Mouse (Mus musculus) cerebellum, adult 2 months (tissue): ENCODE measurements around the gene Arl8b. TPM values are rescaled to one million over a fixed set of nuclear protein-coding genes. Genes with fewer than 3 reads are reported as not detected.

ENCODE experiments used
- DNase-seq, 2 experiments: peaks; one replicate each; pipeline ENCODE4 v3.0.0; 2021
- H3K27ac ChIP-seq: fragments of 200-500 bp; 2 replicates; pipeline ENCODE4 v1.5.1; 2012; ENCODE audit warnings: low read length, control low read depth, inconsistent platforms; ENCODE audit not compliant: insufficient read depth
- H3K27me3 ChIP-seq: fragments of 200-500 bp; 2 replicates; pipeline ENCODE4 v1.6.1; 2012; ENCODE audit warnings: inconsistent platforms, mild to moderate bottlenecking, low read length, moderate library complexity; ENCODE audit not compliant: control insufficient read depth, insufficient read depth
- H3K4me1 ChIP-seq: fragments of 200-500 bp; 2 replicates; pipeline ENCODE4 v1.6.1; 2011; ENCODE audit warnings: low read length; ENCODE audit not compliant: control insufficient read depth, insufficient read depth
- H3K4me3 ChIP-seq: fragments of 200-500 bp; replicated peaks from 2 replicates; pipeline ENCODE3; 2011; ENCODE audit warnings: mild to moderate bottlenecking, low read depth, low read length, control low read depth; ENCODE audit not compliant: insufficient read depth
- CTCF ChIP-seq: fragments of 200-500 bp; IDR thresholded peaks from 2 replicates; pipeline ENCODE4 v1.5.1; 2011; ENCODE audit warnings: low read depth, mild to moderate bottlenecking, control low read depth, low read length, moderate library complexity, borderline replicate concordance; ENCODE audit not compliant: insufficient read depth
- POLR2A ChIP-seq: fragments of 200-500 bp; IDR thresholded peaks from 2 replicates; pipeline ENCODE4 v1.6.1; 2011; ENCODE audit warnings: low read length, control low read depth, borderline replicate concordance; ENCODE audit not compliant: insufficient read depth
- WGBS: fragments of 180-500 bp; shearing (Covaris S2); methylation state at CpG from one replicate; pipeline ENCODE4 v1.1.7; 2018; 5-methylcytosine and 5-hydroxymethylcytosine counted together
- polyA plus RNA-seq: library from polyadenylated mRNA; depleted of rRNA; stranded (reverse); fragments of >200 nt; gene quantifications from 2 replicates; pipeline ENCODE4 v1.2.3, GENCODE M21; 2012

Gene Arl8b
- polyA plus RNA-seq, 1 experiment: 77.9 TPM

- Histone ChIP-seq H3K27ac (no peak overlapping the region), H3K4me1 (no peaks in the 10 kb centered on the region), H3K27me3 (no peaks in the 10 kb centered on the region), H3K4me3 (no peak overlapping the region)
- TF ChIP-seq CTCF (no peak), POLR2A (no peak)
- 98% methylated on average over 1 of the region's 1 CpGs for WGBS
- DNase-seq: no peak
Observed at GRCm38 (mm10) chr6:108753536-108753935, 29.4 kb upstream of the Arl8b start.

GRCm38 (mm10) chr6:108754376-108754775, 28.5 kb upstream of the Arl8b start:
- WGBS: 89% methylated on average over 1 of the region's 1 CpGs
- no peak overlapping the region for H3K4me3 ChIP-seq
- H3K4me1 ChIP-seq: no peaks in the 10 kb centered on the region; the same call in 1 of the 2 replicates
- DNase-seq: no peak
- TF ChIP-seq POLR2A (no peak), CTCF (no peak)
- H3K27ac ChIP-seq: no peak overlapping the region
- H3K27me3 ChIP-seq: no peaks in the 10 kb centered on the region

- TF ChIP-seq CTCF (no peak), POLR2A (no peak)
- no peaks in the 10 kb centered on the region; the same call in 1 of the 2 replicates for H3K4me1 ChIP-seq
- H3K27me3 ChIP-seq: no peaks in the 10 kb centered on the region
- H3K27ac ChIP-seq: no peak overlapping the region
- 96% methylated on average over 7 of the region's 7 CpGs for WGBS
- no peak for DNase-seq
- H3K4me3 ChIP-seq: no peak overlapping the region
Observed at GRCm38 (mm10) chr6:108755936-108756335, 27.0 kb upstream of the Arl8b start.

GRCm38 (mm10) chr6:108758997-108759697, 23.8 kb upstream of the Arl8b start:
- Histone ChIP-seq H3K27me3 (no peaks in the 10 kb centered on the region), H3K4me1 (no peaks in the 10 kb centered on the region; the same call in 1 of the 2 replicates), H3K27ac (no peak overlapping the region), H3K4me3 (peak overlapping the region; percentile 23)
- DNase-seq: no peak
- 25% methylated on average over 10 of the region's 10 CpGs for WGBS
- TF ChIP-seq POLR2A: no peak
- no peak for TF ChIP-seq CTCF

- TF ChIP-seq POLR2A (no peak), CTCF (no peak)
- peak; percentile 52 to 61 for DNase-seq
Observed at GRCm38 (mm10) chr6:108759698-108760039, 23.2 kb upstream of the Arl8b start.

GRCm38 (mm10) chr6:108770880-108771279, 12.0 kb upstream of the Arl8b start:
- H3K27ac ChIP-seq: no peak overlapping the region
- no peaks in the 10 kb centered on the region for H3K27me3 ChIP-seq
- H3K4me3 ChIP-seq: no peak overlapping the region
- TF ChIP-seq POLR2A: no peak
- no peak for TF ChIP-seq CTCF
- WGBS: 81% methylated on average over 3 of the region's 3 CpGs
- no peaks in the 10 kb centered on the region for H3K4me1 ChIP-seq
- no peak for DNase-seq

More at GRCm38 (mm10) chr6:108759698-108760039, 23.2 kb upstream of the Arl8b start:
- WGBS: 14% methylated on average over 5 of the region's 5 CpGs
- no peaks in the 10 kb centered on the region for H3K27me3 ChIP-seq
- H3K4me1 ChIP-seq: no peaks in the 10 kb centered on the region; the same call in 1 of the 2 replicates
- H3K27ac ChIP-seq: no peak overlapping the region
- no peak overlapping the region for H3K4me3 ChIP-seq

GRCm38 (mm10) chr6:108772913-108773312, 10.0 kb upstream of the Arl8b start:
- H3K4me1 ChIP-seq: no peaks in the 10 kb centered on the region
- TF ChIP-seq CTCF: peak; percentile 93
- no peak for TF ChIP-seq POLR2A
- H3K27ac ChIP-seq: no peak overlapping the region
- H3K4me3 ChIP-seq: no peak overlapping the region
- WGBS: 10% methylated on average over 9 of the region's 9 CpGs
- DNase-seq: peak; percentile 76 to 84
- no peaks in the 10 kb centered on the region for H3K27me3 ChIP-seq

GRCm38 (mm10) chr6:108773480-108773879, 9.4 kb upstream of the Arl8b start:
- 89% methylated on average over 6 of the region's 6 CpGs for WGBS
- no peak for DNase-seq

More at GRCm38 (mm10) chr6:108773480-108773879, 9.4 kb upstream of the Arl8b start:
- H3K27me3 ChIP-seq: no peaks in the 10 kb centered on the region
- no peak overlapping the region for H3K27ac ChIP-seq
- no peaks in the 10 kb centered on the region for H3K4me1 ChIP-seq
- TF ChIP-seq CTCF: no peak
- TF ChIP-seq POLR2A: no peak
- no peak overlapping the region for H3K4me3 ChIP-seq
